Comparison of ENCODE assay signal across 18 mouse cellular contexts in the genomic region with DNA sequence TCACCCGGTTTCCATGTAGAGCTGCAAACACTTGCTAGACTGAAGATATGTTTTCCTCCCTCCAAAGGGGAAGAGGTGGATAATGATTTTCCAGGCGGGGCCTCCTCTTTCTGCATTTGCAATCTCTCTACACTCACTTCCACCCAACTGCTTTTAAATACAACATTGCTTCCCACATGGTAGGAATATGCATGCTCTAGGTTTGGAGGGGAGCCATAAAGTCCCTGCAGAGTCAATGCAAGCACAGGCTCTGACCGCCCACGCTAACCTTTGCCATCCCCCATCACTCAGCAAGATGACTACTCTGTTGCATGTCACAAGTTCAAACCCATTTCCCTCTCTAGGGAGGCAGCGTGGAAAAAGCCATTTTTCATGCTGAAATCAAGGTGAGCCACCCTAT.
DNase-seq lines count a peak whose midpoint lies in the region; ATAC-seq lines count a peak whose summit lies in the region.
"Had no signal": no experiment of that assay in that cellular context is flagged by ENCODE, and none has a peak within 500 bp of the region (broad histone marks: within the 10 kb centered on the region; RNA-seq: fewer than 3 reads in every experiment).

No protein-coding gene starts in this region.

- H3K27ac ChIP-seq in kidney, embryonic 14.5 days (ENCODE audit: low read depth, low read length), result no peak overlapping the region
- H3K27ac ChIP-seq: embryonic facial prominence, embryonic 10.5 days; embryonic facial prominence, embryonic 12.5 days; forebrain, embryonic 13.5 days; forebrain, embryonic 15.5 days had no signal

- peak; percentile 68; the same call in 1 of the 2 replicates for ATAC-seq in kidney, embryonic 14.5 days (ENCODE audit: low FRiP score, low TSS enrichment)
- no peak for ATAC-seq in megakaryocyte, adult 5-6 weeks (ENCODE audit: poor library complexity, severe bottlenecking)
- ATAC-seq: forebrain, embryonic 13.5 days; forebrain, embryonic 15.5 days had no signal

- no peak overlapping the region for H3K4me2 ChIP-seq in kidney, embryonic 14.5 days (replicated peaks; ENCODE audit: low read depth, low read length)
- H3K4me2 ChIP-seq: embryonic facial prominence, embryonic 12.5 days; forebrain, embryonic 13.5 days; forebrain, embryonic 15.5 days had no signal

- no peak for DNase-seq in kidney, postnatal 25 days
- DNase-seq in layer of hippocampus, adult 9-11 months, result peak; percentile 13
- no peak for DNase-seq in layer of hippocampus, postnatal 36 days
- DNase-seq in mesoderm, embryonic 11.5 days (ENCODE audit: low read depth, low spot score), result peak; percentile 24
- no peak for DNase-seq in right cerebral cortex, postnatal 4 days
- DNase-seq: adrenal gland, adult 2 months; adrenal gland, postnatal 10 days; adrenal gland, postnatal 25 days; cerebellum, adult 11-12 months; cerebellum, adult 2 months; cerebellum, adult 9-10 months had no signal

- no peaks in the 10 kb centered on the region for H3K36me3 ChIP-seq in kidney, embryonic 14.5 days (ENCODE audit: control insufficient read depth, insufficient read depth, low read length)
- H3K36me3 ChIP-seq in megakaryocyte, embryonic 14.5 days (replicated peaks; ENCODE audit: low read length), result no peaks in the 10 kb centered on the region
- H3K36me3 ChIP-seq: embryonic facial prominence, embryonic 10.5 days; embryonic facial prominence, embryonic 12.5 days; forebrain, embryonic 15.5 days had no signal

- no peaks in the 10 kb centered on the region for H3K27me3 ChIP-seq in kidney, embryonic 14.5 days (ENCODE audit: control insufficient read depth, insufficient read depth, low read length)
- no peaks in the 10 kb centered on the region for H3K27me3 ChIP-seq in megakaryocyte, embryonic 14.5 days (replicated peaks)
- H3K27me3 ChIP-seq: embryonic facial prominence, embryonic 12.5 days; forebrain, embryonic 13.5 days; forebrain, embryonic 15.5 days had no signal

- H3K4me3 ChIP-seq in kidney, embryonic 14.5 days (ENCODE audit: low read length), result no peak overlapping the region
- H3K4me3 ChIP-seq in megakaryocyte, embryonic 14.5 days (replicated peaks), result peak overlapping the region; percentile 28
- H3K4me3 ChIP-seq: embryonic facial prominence, embryonic 10.5 days; embryonic facial prominence, embryonic 12.5 days; forebrain, embryonic 13.5 days; forebrain, embryonic 15.5 days had no signal

- H3K9me3 ChIP-seq in kidney, embryonic 14.5 days (ENCODE audit: control insufficient read depth, low read length), result no peaks in the 10 kb centered on the region
- peaks cover 61% of the 10 kb centered on the region for H3K9me3 ChIP-seq in megakaryocyte, embryonic 14.5 days
- H3K9me3 ChIP-seq: embryonic facial prominence, embryonic 10.5 days; embryonic facial prominence, embryonic 12.5 days; forebrain, embryonic 15.5 days had no signal

- H3K9ac ChIP-seq in kidney, embryonic 14.5 days (ENCODE audit: low read depth, low read length), result no peak overlapping the region
- H3K9ac ChIP-seq: embryonic facial prominence, embryonic 12.5 days; forebrain, embryonic 13.5 days; forebrain, embryonic 15.5 days had no signal

- WGBS in kidney, embryonic 14.5 days, result 50% methylated on average over 5 of the region's 5 CpGs

- no peaks in the 10 kb centered on the region for H3K4me1 ChIP-seq in kidney, embryonic 14.5 days (ENCODE audit: control insufficient read depth, insufficient read depth, low read length)
- no peaks in the 10 kb centered on the region for H3K4me1 ChIP-seq in megakaryocyte, embryonic 14.5 days
- H3K4me1 ChIP-seq: embryonic facial prominence, embryonic 10.5 days; embryonic facial prominence, embryonic 12.5 days; forebrain, embryonic 13.5 days; forebrain, embryonic 15.5 days had no signal

Comparison
In these comparisons a context has a peak if more than half of its experiments do, and no peak if none do; other contexts are left out.
1. DNase-seq: peak in layer of hippocampus, adult 9-11 months (single experiment) and mesoderm, embryonic 11.5 days (single experiment); none in kidney, postnatal 25 days (0 of 2), layer of hippocampus, postnatal 36 days (0 of 2) and right cerebral cortex, postnatal 4 days (single experiment).